Mouse (Mus musculus): ENCODE data around the gene Ctnnbl1. TPM values are rescaled to one million over a fixed set of nuclear protein-coding genes. Genes with fewer than 3 reads are reported as not detected.

Ctnnbl1 gene
- polyA plus RNA-seq, 1 experiment from 2014 or later: 50.5 TPM

DNA sequence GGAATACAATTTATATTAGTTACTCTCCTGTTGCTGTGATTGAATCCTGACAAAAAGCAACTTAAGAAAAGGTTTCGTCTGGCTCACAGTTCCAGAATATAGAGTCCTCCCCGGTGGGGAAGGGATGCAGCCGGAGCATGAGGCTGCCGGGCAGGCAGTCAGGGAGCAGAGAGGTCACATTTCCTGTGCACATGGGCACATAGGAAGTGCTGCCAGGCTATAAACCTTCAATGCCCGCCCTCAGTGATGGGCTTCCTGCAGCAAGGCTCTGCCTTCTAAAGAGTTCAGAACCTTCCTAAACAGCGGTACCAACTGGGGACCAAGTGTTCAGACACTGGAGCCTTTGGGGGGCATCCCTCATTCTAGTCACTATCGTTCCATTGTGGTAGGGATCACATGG, 7.4 kb downstream of the Ctnnbl1 start:
- H3K27me3 ChIP-seq (replicated peaks; ENCODE audit: control insufficient read depth, insufficient read depth, low read length): no peaks in the 10 kb centered on the region
- WGBS: 78% methylated on average over 7 of the region's 7 CpGs
- H3K27ac ChIP-seq (ENCODE audit: low read depth): no peak overlapping the region
- no peaks in the 10 kb centered on the region for H3K4me1 ChIP-seq (replicated peaks; ENCODE audit: control insufficient read depth, insufficient read depth, low read length)
- H3K9me3 ChIP-seq (ENCODE audit: control insufficient read depth, low read length): 0 out of 2 replicates have a peak, but pooled peaks cover 3% of the 10 kb centered on the region
- H3K4me2 ChIP-seq (ENCODE audit: low read length): no peak overlapping the region
- no peak overlapping the region for H3K9ac ChIP-seq (ENCODE audit: low read length)
- DNase-seq (ENCODE audit: low spot score) (no peak), ATAC-seq (replicated peaks; ENCODE audit: low FRiP score, low TSS enrichment, low read depth) (no peak)
- no peak overlapping the region for H3K4me3 ChIP-seq (ENCODE audit: low read depth, low read length)
- peaks cover under 1% of the 10 kb centered on the region; the same call in 1 of the 2 replicates for H3K36me3 ChIP-seq (ENCODE audit: control insufficient read depth, insufficient read depth, low read length)

DNA sequence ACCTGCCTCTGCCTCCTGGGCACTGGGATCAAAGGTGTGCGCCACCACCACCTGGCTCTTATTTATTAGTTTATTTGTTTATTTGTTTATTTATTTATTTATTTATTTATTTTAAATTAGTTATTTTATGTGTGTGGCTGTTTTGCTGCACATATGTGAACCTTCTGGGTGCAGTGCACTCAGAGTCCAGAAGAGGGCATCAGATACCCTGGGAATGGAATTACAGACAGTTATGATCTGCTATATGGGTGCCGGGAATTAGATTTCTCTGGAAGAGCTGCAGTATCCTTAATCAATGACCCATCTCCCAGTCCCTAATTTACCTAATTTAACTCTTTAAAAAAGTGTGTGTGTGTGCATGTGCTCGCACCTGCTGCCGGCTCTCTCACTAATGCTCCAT, 8.5 kb downstream of the Ctnnbl1 start:
- Histone ChIP-seq H3K27ac (ENCODE audit: low read depth) (no peak overlapping the region), H3K4me1 (replicated peaks; ENCODE audit: control insufficient read depth, insufficient read depth, low read length) (no peaks in the 10 kb centered on the region; the same call in 1 of the 2 replicates), H3K36me3 (ENCODE audit: control insufficient read depth, insufficient read depth, low read length) (peaks cover 5% of the 10 kb centered on the region; the same call in 1 of the 2 replicates), H3K9ac (ENCODE audit: low read length) (no peak overlapping the region), H3K4me3 (ENCODE audit: low read depth, low read length) (no peak overlapping the region), H3K4me2 (ENCODE audit: low read length) (no peak overlapping the region), H3K9me3 (ENCODE audit: control insufficient read depth, low read length) (0 out of 2 replicates have a peak, but pooled peaks cover 3% of the 10 kb centered on the region), H3K27me3 (replicated peaks; ENCODE audit: control insufficient read depth, insufficient read depth, low read length) (no peaks in the 10 kb centered on the region)
- DNase-seq (ENCODE audit: low spot score): no peak
- over 99% methylated on average over 4 of the region's 4 CpGs for WGBS
- no peak for ATAC-seq (replicated peaks; ENCODE audit: low FRiP score, low TSS enrichment, low read depth)

DNA sequence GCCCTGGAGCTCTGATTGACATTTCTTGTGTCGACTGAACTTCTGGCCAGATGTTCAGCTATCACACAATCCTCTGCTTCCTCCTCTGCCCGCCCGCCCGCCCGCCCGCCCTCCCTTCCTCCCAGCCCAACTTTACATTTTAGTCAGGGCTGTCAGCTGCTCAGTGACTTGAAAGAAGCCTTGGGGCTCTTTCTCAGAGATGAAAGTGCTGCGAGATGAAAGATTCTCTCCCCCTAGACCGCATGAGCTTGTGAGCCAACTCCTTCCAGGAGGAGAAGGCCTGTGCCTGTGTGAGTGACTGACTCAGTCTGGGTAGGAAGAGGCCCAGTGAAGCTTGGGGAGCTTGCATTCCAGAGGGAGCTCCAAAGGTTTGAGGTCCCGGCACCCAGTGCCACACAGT, 9.4 kb downstream of the Ctnnbl1 start:
- H3K4me2 ChIP-seq (ENCODE audit: low read length): no peak overlapping the region
- no peak for ATAC-seq (replicated peaks; ENCODE audit: low FRiP score, low TSS enrichment, low read depth)

DNA sequence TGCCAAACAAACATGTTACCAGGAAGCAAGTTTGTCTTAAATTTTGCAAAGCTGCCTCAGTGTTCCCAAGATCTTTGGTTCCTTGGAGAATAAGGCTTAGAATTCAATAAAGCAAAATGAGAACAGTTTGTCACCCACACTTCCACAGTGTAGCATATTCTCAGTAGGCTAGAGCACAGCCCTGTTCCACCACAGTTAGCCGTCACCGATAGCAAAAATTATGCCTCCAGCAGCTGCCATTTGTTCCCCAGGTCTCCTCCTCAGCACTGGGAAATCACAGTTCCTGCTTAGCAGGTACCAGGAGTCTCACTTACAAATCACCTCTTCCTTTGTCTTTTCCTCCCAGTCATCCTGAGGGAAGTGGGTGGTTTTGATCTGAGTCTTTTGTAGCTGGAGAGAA, 10.8 kb downstream of the Ctnnbl1 start:
- Histone ChIP-seq H3K4me2 (ENCODE audit: low read length) (no peak overlapping the region), H3K27ac (ENCODE audit: low read depth) (no peak overlapping the region), H3K4me3 (ENCODE audit: low read depth, low read length) (no peak overlapping the region), H3K9ac (ENCODE audit: low read length) (no peak overlapping the region), H3K27me3 (replicated peaks; ENCODE audit: control insufficient read depth, insufficient read depth, low read length) (no peaks in the 10 kb centered on the region), H3K4me1 (replicated peaks; ENCODE audit: control insufficient read depth, insufficient read depth, low read length) (no peaks in the 10 kb centered on the region; the same call in 1 of the 2 replicates), H3K36me3 (ENCODE audit: control insufficient read depth, insufficient read depth, low read length) (peaks cover 5% of the 10 kb centered on the region; the same call in 1 of the 2 replicates), H3K9me3 (ENCODE audit: control insufficient read depth, low read length) (0 out of 2 replicates have a peak, but pooled peaks cover 3% of the 10 kb centered on the region)
- ATAC-seq (replicated peaks; ENCODE audit: low FRiP score, low TSS enrichment, low read depth) (no peak), DNase-seq (ENCODE audit: low spot score) (no peak)
- 59% methylated on average over 2 of the region's 2 CpGs for WGBS

More for the DNA sequence above, 9.4 kb downstream of the Ctnnbl1 start:
- no peak overlapping the region for H3K27ac ChIP-seq (ENCODE audit: low read depth)
- WGBS: 66% methylated on average over 9 of the region's 9 CpGs
- no peaks in the 10 kb centered on the region; the same call in 1 of the 2 replicates for H3K4me1 ChIP-seq (replicated peaks; ENCODE audit: control insufficient read depth, insufficient read depth, low read length)
- H3K9ac ChIP-seq (ENCODE audit: low read length): no peak overlapping the region
- H3K4me3 ChIP-seq (ENCODE audit: low read depth, low read length): no peak overlapping the region
- no peak for DNase-seq (ENCODE audit: low spot score)
- H3K27me3 ChIP-seq (replicated peaks; ENCODE audit: control insufficient read depth, insufficient read depth, low read length): no peaks in the 10 kb centered on the region
- peaks cover 5% of the 10 kb centered on the region; the same call in 1 of the 2 replicates for H3K36me3 ChIP-seq (ENCODE audit: control insufficient read depth, insufficient read depth, low read length)
- 0 out of 2 replicates have a peak, but pooled peaks cover 3% of the 10 kb centered on the region for H3K9me3 ChIP-seq (ENCODE audit: control insufficient read depth, low read length)

DNA sequence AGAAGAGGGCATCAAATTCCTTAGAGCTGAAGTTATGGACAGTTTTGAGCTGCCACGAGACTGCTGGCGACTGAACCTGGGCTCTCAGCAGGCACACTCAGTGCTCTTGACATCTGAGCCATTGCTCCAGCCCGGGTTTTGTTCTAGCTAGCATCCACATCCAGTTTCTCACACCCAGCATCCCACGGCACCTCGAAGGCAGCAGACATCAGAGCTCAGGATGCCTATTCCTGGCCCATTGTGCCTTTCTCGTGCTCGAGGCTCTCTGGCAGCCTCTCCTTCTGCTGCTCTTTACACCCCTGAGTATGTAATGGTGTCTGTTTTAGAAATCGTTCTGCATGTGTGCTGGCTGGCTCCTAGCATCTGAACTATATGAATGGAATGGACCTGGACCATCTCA, 13.3 kb downstream of the Ctnnbl1 start:
- no peaks in the 10 kb centered on the region; the same call in 1 of the 2 replicates for H3K4me1 ChIP-seq (replicated peaks; ENCODE audit: control insufficient read depth, insufficient read depth, low read length)
- DNase-seq (ENCODE audit: low spot score) (no peak), ATAC-seq (replicated peaks; ENCODE audit: low FRiP score, low TSS enrichment, low read depth) (no peak)
- no peak overlapping the region for H3K27ac ChIP-seq (ENCODE audit: low read depth)
- WGBS: 80% methylated on average over 8 of the region's 8 CpGs
- H3K9ac ChIP-seq (ENCODE audit: low read length): no peak overlapping the region
- no peak overlapping the region for H3K4me2 ChIP-seq (ENCODE audit: low read length)
- peaks cover 5% of the 10 kb centered on the region; the same call in 1 of the 2 replicates for H3K36me3 ChIP-seq (ENCODE audit: control insufficient read depth, insufficient read depth, low read length)
- no peak overlapping the region for H3K4me3 ChIP-seq (ENCODE audit: low read depth, low read length)
- no peaks in the 10 kb centered on the region for H3K27me3 ChIP-seq (replicated peaks; ENCODE audit: control insufficient read depth, insufficient read depth, low read length)
- 0 out of 2 replicates have a peak, but pooled peaks cover 2% of the 10 kb centered on the region for H3K9me3 ChIP-seq (ENCODE audit: control insufficient read depth, low read length)

DNA sequence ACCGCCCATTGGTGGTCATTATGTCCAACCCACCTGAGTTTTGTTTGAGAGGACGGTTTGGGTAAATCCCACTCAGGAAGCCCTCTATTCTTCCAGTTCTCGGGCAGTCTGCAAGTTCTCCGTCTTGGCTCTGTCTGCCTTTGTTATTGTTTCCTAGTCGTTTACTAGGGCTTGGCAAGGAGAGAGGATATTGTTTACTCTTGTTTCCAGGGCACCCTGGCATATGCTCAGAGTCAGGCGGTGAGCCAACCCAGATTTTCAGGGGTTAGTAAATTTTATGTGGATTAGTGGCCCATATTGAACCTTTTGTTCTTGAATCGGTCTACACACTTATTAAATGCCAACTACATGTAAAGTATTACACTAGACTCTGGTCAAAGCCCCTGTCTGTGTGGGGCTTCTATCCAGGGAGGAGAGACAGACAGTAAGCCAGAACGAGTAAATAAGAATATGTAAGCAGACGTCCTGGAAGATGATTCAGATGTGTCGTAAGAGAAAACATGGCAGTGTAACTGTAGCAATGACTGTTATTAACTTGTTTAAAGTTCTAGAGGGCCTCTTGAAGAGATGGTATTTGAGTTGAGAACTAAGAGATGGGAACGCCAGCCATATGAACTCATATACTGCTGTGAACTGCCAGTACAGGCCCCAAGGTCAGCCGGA, 13.9 kb downstream of the Ctnnbl1 start:
- Histone ChIP-seq H3K9ac (ENCODE audit: low read length) (no peak overlapping the region), H3K27ac (ENCODE audit: low read depth) (no peak overlapping the region), H3K4me3 (ENCODE audit: low read depth, low read length) (no peak overlapping the region), H3K4me2 (ENCODE audit: low read length) (no peak overlapping the region), H3K27me3 (replicated peaks; ENCODE audit: control insufficient read depth, insufficient read depth, low read length) (no peaks in the 10 kb centered on the region), H3K36me3 (ENCODE audit: control insufficient read depth, insufficient read depth, low read length) (peaks cover 5% of the 10 kb centered on the region; the same call in 1 of the 2 replicates), H3K9me3 (ENCODE audit: control insufficient read depth, low read length) (no peaks in the 10 kb centered on the region), H3K4me1 (replicated peaks; ENCODE audit: control insufficient read depth, insufficient read depth, low read length) (no peaks in the 10 kb centered on the region; the same call in 1 of the 2 replicates)
- DNase-seq (ENCODE audit: low spot score): no peak
- ATAC-seq (replicated peaks; ENCODE audit: low FRiP score, low TSS enrichment, low read depth): no peak
- 60% methylated on average over 12 of the region's 12 CpGs for WGBS

DNA sequence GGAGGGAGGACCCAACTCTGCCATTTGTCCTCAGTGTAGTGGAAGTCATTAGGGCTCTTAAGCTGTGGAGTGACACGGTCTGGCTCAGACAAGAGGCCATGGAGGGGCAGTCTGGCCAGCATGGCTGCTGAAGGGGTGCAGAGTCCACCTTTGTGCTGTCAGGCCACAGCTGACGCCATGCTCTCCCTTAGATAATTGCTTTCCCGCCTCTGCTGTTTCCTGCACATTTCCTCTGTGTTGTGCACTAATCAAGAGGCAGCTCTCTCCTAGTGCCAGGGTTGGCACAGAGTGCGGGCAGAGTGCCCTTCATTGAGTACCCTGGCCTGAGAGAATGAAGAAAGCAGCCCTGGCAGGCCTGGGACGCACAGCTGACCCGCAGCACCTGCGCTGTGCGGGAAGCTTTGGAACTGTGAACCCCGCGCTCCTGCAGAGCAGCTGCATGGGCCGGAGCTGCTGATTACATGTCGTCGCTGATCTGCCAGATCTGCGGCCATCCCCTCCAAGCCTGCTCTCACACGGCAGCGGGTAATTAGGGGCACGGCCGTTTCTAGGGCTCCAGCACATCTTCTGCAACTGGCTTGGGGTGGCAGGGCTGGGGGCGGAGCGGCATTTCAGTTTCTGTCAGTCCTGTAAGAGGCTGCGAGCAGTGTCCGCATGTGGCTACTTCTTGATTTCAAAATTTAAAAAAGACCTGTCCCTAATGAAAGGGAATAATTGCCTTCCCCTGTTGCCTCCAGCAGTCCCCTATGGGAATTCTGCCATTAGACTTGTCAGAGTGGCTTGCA, 14.6 kb downstream of the Ctnnbl1 start:
- 63% methylated on average over 22 of the region's 22 CpGs for WGBS
- H3K27ac ChIP-seq (ENCODE audit: low read depth): no peak overlapping the region
- no peaks in the 10 kb centered on the region for H3K9me3 ChIP-seq (ENCODE audit: control insufficient read depth, low read length)
- no peak for ATAC-seq (replicated peaks; ENCODE audit: low FRiP score, low TSS enrichment, low read depth)
- no peaks in the 10 kb centered on the region for H3K27me3 ChIP-seq (replicated peaks; ENCODE audit: control insufficient read depth, insufficient read depth, low read length)
- H3K4me3 ChIP-seq (ENCODE audit: low read depth, low read length): no peak overlapping the region
- no peak overlapping the region for H3K4me2 ChIP-seq (ENCODE audit: low read length)
- no peak for DNase-seq (ENCODE audit: low spot score)
- H3K4me1 ChIP-seq (replicated peaks; ENCODE audit: control insufficient read depth, insufficient read depth, low read length): no peaks in the 10 kb centered on the region; the same call in 1 of the 2 replicates
- H3K36me3 ChIP-seq (ENCODE audit: control insufficient read depth, insufficient read depth, low read length): peaks cover 5% of the 10 kb centered on the region; the same call in 1 of the 2 replicates
- no peak overlapping the region for H3K9ac ChIP-seq (ENCODE audit: low read length)

DNA sequence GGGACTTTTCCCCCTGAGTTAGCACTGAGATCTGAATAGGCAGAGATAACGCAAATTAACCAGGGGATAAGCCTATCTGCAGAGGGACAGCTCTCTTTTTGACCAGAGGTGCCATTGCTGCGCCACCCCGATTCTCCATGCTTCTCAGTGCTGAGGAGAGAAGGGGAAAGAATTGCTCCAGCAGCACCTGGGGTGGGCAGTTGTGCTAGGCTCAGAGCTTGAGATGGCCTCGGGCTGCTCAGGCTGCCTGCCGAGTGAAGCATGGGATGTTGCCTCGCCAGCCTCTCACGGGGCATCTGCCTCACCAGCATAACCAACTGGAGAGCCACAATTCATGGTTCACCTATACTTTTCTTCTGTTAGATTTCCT, 15.2 kb downstream of the Ctnnbl1 start:
- Histone ChIP-seq H3K4me1 (replicated peaks; ENCODE audit: control insufficient read depth, insufficient read depth, low read length) (no peaks in the 10 kb centered on the region; the same call in 1 of the 2 replicates), H3K4me2 (ENCODE audit: low read length) (no peak overlapping the region), H3K36me3 (ENCODE audit: control insufficient read depth, insufficient read depth, low read length) (peaks cover 5% of the 10 kb centered on the region; the same call in 1 of the 2 replicates), H3K9me3 (ENCODE audit: control insufficient read depth, low read length) (no peaks in the 10 kb centered on the region), H3K27ac (ENCODE audit: low read depth) (no peak overlapping the region), H3K9ac (ENCODE audit: low read length) (no peak overlapping the region), H3K27me3 (replicated peaks; ENCODE audit: control insufficient read depth, insufficient read depth, low read length) (no peaks in the 10 kb centered on the region), H3K4me3 (ENCODE audit: low read depth, low read length) (no peak overlapping the region)
- DNase-seq (ENCODE audit: low spot score) (no peak), ATAC-seq (replicated peaks; ENCODE audit: low FRiP score, low TSS enrichment, low read depth) (no peak)
- 86% methylated on average over 7 of the region's 7 CpGs for WGBS
